Mouse (Mus musculus): Measurements from ENCODE around the gene Ccna2. TPM values are rescaled to one million over a fixed set of nuclear protein-coding genes. Genes with fewer than 3 reads are reported as not detected.

The Ccna2 gene
- polyA plus RNA-seq, 1 experiment = 266 TPM

DNA sequence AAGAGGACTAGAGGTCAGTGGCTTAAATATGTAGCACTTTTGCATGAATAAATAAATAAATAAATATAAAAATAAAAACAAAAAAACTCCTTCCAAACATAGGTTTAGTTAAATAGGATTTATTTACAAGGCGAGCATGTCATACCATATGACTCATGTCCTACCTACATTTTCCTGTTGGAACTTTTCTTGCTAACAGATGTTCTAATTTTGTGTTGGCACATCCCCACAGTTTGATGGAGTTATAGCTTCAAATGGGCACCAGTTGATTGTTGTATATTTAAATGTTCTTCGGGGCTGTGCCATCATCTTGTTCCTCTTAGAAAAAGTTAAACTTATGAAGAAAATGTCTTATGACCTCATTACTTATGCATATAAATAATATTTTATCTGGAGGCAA is 30.6 kb downstream of the Ccna2 start:
- no peak overlapping the region for H3K4me3 ChIP-seq (ENCODE audit: low read depth, low read length)
- no peaks in the 10 kb centered on the region for H3K27me3 ChIP-seq (ENCODE audit: control insufficient read depth, insufficient read depth, low read length, poor library complexity, severe bottlenecking)
- no peaks in the 10 kb centered on the region for H3K9me3 ChIP-seq (replicated peaks; ENCODE audit: control insufficient read depth, insufficient read depth, low read length, poor library complexity, severe bottlenecking)
- H3K9ac ChIP-seq (ENCODE audit: low read depth, poor library complexity, severe bottlenecking) = no peak overlapping the region
- no peaks in the 10 kb centered on the region for H3K36me3 ChIP-seq (ENCODE audit: control insufficient read depth, insufficient read depth, low read length, poor library complexity, severe bottlenecking)
- no peak overlapping the region for H3K27ac ChIP-seq (ENCODE audit: insufficient read depth, low read length)
- H3K4me1 ChIP-seq (ENCODE audit: control insufficient read depth, insufficient read depth, low read length) = no peaks in the 10 kb centered on the region
- no peak for TF ChIP-seq EP300 (IDR thresholded peaks at IDR 0.05; ENCODE audit: insufficient read depth, low read depth, low read length)
- no peak for TF ChIP-seq POLR2A (IDR thresholded peaks at IDR 0.05; ENCODE audit: insufficient read depth, low read length)
- TF ChIP-seq CTCF (IDR thresholded peaks at IDR 0.05; ENCODE audit: low read depth, low read length) = no peak

DNA sequence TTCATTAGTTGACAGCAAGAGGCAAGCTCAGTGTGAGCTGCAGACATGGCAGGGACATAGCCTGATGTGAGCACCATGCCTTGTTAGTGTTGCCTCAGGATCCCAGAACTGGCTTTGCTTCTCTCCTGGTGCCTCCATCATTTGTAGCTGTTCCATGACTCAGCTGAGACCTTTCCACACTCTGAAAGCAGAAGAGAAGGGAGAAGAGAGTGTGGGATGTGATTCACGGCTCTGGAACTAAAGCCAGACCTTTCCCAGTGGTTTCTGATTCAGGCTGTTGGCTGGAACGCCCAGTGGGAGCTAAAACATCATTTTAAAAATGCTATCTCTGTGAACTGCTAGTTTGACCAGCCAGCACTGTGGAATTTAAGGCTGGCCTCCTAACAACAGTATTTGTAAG is 31.2 kb downstream of the Ccna2 start:
- no peaks in the 10 kb centered on the region for H3K9me3 ChIP-seq (replicated peaks; ENCODE audit: control insufficient read depth, insufficient read depth, low read length, poor library complexity, severe bottlenecking)
- H3K4me3 ChIP-seq (ENCODE audit: low read depth, low read length) = no peak overlapping the region
- H3K27me3 ChIP-seq (ENCODE audit: control insufficient read depth, insufficient read depth, low read length, poor library complexity, severe bottlenecking) = no peaks in the 10 kb centered on the region
- H3K4me1 ChIP-seq (ENCODE audit: control insufficient read depth, insufficient read depth, low read length) = no peaks in the 10 kb centered on the region
- H3K9ac ChIP-seq (ENCODE audit: low read depth, poor library complexity, severe bottlenecking) = no peak overlapping the region
- no peak overlapping the region for H3K27ac ChIP-seq (ENCODE audit: insufficient read depth, low read length)
- TF ChIP-seq POLR2A (IDR thresholded peaks at IDR 0.05; ENCODE audit: insufficient read depth, low read length) = no peak
- TF ChIP-seq CTCF (IDR thresholded peaks at IDR 0.05; ENCODE audit: low read depth, low read length) = no peak
- TF ChIP-seq EP300 (IDR thresholded peaks at IDR 0.05; ENCODE audit: insufficient read depth, low read depth, low read length) = no peak
- no peaks in the 10 kb centered on the region for H3K36me3 ChIP-seq (ENCODE audit: control insufficient read depth, insufficient read depth, low read length, poor library complexity, severe bottlenecking)

DNA sequence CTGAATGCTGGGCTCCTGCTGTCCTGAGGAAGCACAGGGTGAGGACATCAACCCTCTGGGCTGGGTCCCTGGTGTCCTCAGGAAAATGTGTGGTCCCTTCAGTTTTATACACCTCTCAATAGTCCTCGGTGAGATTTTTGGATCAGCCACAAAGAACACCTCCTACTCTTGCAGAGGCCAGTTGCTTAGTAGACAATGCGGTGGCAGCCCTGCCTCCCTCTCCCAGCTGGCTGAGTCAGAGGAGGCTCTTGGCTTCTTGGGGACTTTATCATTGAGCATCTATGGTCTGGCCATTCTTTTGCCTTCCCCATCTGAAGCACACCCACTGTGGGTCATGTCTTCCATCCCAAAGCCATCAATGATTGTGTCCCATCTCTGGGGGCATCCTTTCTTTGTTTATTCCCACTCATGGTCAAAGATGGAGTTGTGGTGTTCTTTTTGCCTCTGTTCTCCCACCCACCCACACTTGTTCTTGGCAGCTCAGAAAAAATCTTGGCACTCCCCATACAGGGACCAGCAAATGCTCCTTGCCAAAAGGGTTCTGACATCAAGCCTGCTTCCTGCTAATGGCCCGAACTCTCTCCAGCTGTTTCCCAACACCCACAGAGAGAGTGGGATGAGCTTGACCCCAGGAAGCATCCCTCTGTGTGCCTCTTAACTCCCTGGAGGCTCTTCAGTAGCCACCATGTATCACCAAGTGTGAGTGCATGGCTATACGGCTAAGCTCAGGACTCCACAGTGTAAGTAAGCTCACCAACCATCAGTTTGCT is 34.1 kb downstream of the Ccna2 start:
- TF ChIP-seq POLR2A (IDR thresholded peaks at IDR 0.05; ENCODE audit: insufficient read depth, low read length) = no peak
- no peak for TF ChIP-seq CTCF (IDR thresholded peaks at IDR 0.05; ENCODE audit: low read depth, low read length)
- H3K4me1 ChIP-seq (ENCODE audit: control insufficient read depth, insufficient read depth, low read length) = peaks cover 2% of the 10 kb centered on the region
- no peaks in the 10 kb centered on the region for H3K9me3 ChIP-seq (replicated peaks; ENCODE audit: control insufficient read depth, insufficient read depth, low read length, poor library complexity, severe bottlenecking)
- H3K9ac ChIP-seq (ENCODE audit: low read depth, poor library complexity, severe bottlenecking) = no peak overlapping the region
- no peaks in the 10 kb centered on the region for H3K27me3 ChIP-seq (ENCODE audit: control insufficient read depth, insufficient read depth, low read length, poor library complexity, severe bottlenecking)
- no peaks in the 10 kb centered on the region for H3K36me3 ChIP-seq (ENCODE audit: control insufficient read depth, insufficient read depth, low read length, poor library complexity, severe bottlenecking)
- no peak overlapping the region for H3K4me3 ChIP-seq (ENCODE audit: low read depth, low read length)
- no peak overlapping the region for H3K27ac ChIP-seq (ENCODE audit: insufficient read depth, low read length)

DNA sequence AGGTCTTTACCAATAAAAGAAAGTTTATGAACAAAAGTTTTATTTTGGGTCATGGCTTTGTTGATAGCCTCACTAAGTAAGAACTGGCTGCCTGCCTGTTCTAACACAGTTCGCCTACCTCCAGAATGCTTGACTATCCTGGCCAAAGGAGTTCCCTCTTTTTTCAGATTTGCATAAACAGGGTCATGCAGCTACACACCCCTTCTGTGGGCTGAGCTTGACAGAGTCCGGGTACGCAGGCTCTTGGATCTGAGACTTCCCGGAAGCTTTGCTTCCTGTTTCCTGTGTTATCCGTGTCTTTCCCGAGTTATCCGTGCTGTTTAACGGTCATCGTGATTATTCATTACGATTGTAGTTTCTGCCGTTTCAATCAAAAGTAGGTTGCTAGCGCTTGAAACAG is 35.9 kb downstream of the Ccna2 start:
- H3K9me3 ChIP-seq (replicated peaks; ENCODE audit: control insufficient read depth, insufficient read depth, low read length, poor library complexity, severe bottlenecking) = no peaks in the 10 kb centered on the region
- H3K36me3 ChIP-seq (ENCODE audit: control insufficient read depth, insufficient read depth, low read length, poor library complexity, severe bottlenecking) = no peaks in the 10 kb centered on the region
- H3K9ac ChIP-seq (ENCODE audit: low read depth, poor library complexity, severe bottlenecking) = no peak overlapping the region
- H3K4me3 ChIP-seq (ENCODE audit: low read depth, low read length) = no peak overlapping the region
- TF ChIP-seq CTCF (IDR thresholded peaks at IDR 0.05; ENCODE audit: low read depth, low read length) (no peak), EP300 (IDR thresholded peaks at IDR 0.05; ENCODE audit: insufficient read depth, low read depth, low read length) (no peak), POLR2A (IDR thresholded peaks at IDR 0.05; ENCODE audit: insufficient read depth, low read length) (no peak)
- H3K27me3 ChIP-seq (ENCODE audit: control insufficient read depth, insufficient read depth, low read length, poor library complexity, severe bottlenecking) = no peaks in the 10 kb centered on the region
- H3K4me1 ChIP-seq (ENCODE audit: control insufficient read depth, insufficient read depth, low read length) = peaks cover 2% of the 10 kb centered on the region
- no peak overlapping the region for H3K27ac ChIP-seq (ENCODE audit: insufficient read depth, low read length)

DNA sequence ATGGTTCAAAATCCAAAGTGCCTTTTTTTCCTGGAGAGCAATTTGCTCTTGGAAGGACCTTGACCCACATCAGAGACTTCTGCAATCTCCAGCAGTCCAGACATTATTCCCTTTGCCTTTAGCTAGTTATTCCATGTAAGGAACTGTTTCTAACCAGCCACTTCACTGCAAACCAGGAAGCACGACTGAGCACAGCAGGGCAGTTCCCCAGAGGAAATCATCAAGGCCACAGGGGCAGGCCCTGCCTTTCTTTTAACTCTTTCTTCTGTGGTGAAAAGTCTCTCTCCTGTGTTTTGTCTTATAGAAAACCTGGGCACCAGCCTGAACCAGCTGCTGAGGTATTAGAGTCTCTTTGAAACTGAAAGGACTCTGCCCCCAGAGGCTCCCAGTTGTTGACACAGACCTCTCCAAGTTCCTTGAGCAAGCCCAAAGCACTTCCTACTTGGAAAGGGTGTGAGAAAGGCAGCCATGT is 38.7 kb downstream of the Ccna2 start:
- Histone ChIP-seq H3K36me3 (ENCODE audit: control insufficient read depth, insufficient read depth, low read length, poor library complexity, severe bottlenecking) (no peaks in the 10 kb centered on the region), H3K4me3 (ENCODE audit: low read depth, low read length) (no peak overlapping the region), H3K27ac (ENCODE audit: insufficient read depth, low read length) (no peak overlapping the region), H3K4me1 (ENCODE audit: control insufficient read depth, insufficient read depth, low read length) (peaks cover 2% of the 10 kb centered on the region), H3K27me3 (ENCODE audit: control insufficient read depth, insufficient read depth, low read length, poor library complexity, severe bottlenecking) (no peaks in the 10 kb centered on the region), H3K9me3 (replicated peaks; ENCODE audit: control insufficient read depth, insufficient read depth, low read length, poor library complexity, severe bottlenecking) (no peaks in the 10 kb centered on the region), H3K9ac (ENCODE audit: low read depth, poor library complexity, severe bottlenecking) (no peak overlapping the region)
- TF ChIP-seq POLR2A (IDR thresholded peaks at IDR 0.05; ENCODE audit: insufficient read depth, low read length) (no peak), CTCF (IDR thresholded peaks at IDR 0.05; ENCODE audit: low read depth, low read length) (no peak), EP300 (IDR thresholded peaks at IDR 0.05; ENCODE audit: insufficient read depth, low read depth, low read length) (no peak)

DNA sequence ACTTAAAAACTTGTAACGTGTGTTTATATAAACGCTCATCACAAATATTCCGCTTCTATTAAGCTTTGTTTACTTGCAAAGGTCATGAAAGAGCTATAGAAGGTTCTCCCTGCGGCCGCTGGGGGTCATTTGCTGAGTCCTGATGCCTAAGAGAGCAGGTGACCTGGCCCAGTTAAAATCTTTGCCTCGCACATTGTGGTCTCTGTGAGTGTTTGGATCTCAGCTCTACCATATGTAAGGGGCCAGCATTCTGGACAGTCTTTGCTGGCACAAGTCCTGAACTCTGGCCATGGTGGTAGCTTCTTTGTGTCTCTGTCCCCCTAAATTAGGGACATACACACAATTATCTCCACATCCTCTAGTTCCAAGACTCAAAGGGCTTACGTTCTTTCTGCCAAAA is 39.2 kb downstream of the Ccna2 start:
- Histone ChIP-seq H3K27ac (ENCODE audit: insufficient read depth, low read length) (no peak overlapping the region), H3K9me3 (replicated peaks; ENCODE audit: control insufficient read depth, insufficient read depth, low read length, poor library complexity, severe bottlenecking) (no peaks in the 10 kb centered on the region), H3K9ac (ENCODE audit: low read depth, poor library complexity, severe bottlenecking) (no peak overlapping the region), H3K27me3 (ENCODE audit: control insufficient read depth, insufficient read depth, low read length, poor library complexity, severe bottlenecking) (no peaks in the 10 kb centered on the region), H3K4me3 (ENCODE audit: low read depth, low read length) (no peak overlapping the region), H3K36me3 (ENCODE audit: control insufficient read depth, insufficient read depth, low read length, poor library complexity, severe bottlenecking) (no peaks in the 10 kb centered on the region), H3K4me1 (ENCODE audit: control insufficient read depth, insufficient read depth, low read length) (peaks cover 2% of the 10 kb centered on the region)
- no peak for TF ChIP-seq POLR2A (IDR thresholded peaks at IDR 0.05; ENCODE audit: insufficient read depth, low read length)
- TF ChIP-seq CTCF (IDR thresholded peaks at IDR 0.05; ENCODE audit: low read depth, low read length) = no peak
- TF ChIP-seq EP300 (IDR thresholded peaks at IDR 0.05; ENCODE audit: insufficient read depth, low read depth, low read length) = no peak
